Mouse (Mus musculus): ENCODE data around the gene Bri3. TPM values are rescaled to one million over a fixed set of nuclear protein-coding genes. Genes with fewer than 3 reads are reported as not detected.

The Bri3 gene
- polyA plus RNA-seq, 1 experiment from 2014 or later, result 148 TPM

DNA sequence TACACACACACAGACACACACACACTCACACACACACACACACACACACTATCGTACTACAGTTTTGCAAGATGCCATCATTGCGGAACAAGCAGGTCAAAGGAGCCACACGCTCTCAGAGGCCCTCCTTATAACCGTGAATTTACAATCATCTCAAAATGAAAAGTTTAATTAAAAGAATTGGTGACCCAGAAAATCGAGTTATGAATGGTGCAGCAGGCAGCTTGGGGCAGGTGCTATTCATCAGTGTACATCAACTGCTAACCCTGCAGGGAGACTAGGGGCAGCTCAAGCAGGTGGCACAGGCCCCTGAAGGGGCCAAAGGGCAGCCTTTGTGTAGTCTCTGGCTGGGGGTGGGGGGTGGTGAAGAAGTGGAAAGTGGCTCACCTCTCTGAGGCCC is 156.6 kb downstream of the Bri3 start:
- H3K27me3 ChIP-seq, result no peaks in the 10 kb centered on the region
- H3K9ac ChIP-seq (replicated peaks), result no peak overlapping the region
- peaks cover 13% of the 10 kb centered on the region for H3K4me1 ChIP-seq (replicated peaks)
- ATAC-seq (ENCODE audit: insufficient number of reproducible peaks, insufficient read depth, low FRiP score, low TSS enrichment, low read depth), result no peak
- peaks cover 5% of the 10 kb centered on the region; the same call in 1 of the 2 replicates for H3K9me3 ChIP-seq
- no peaks in the 10 kb centered on the region for H3K36me3 ChIP-seq
- no peak overlapping the region for H3K27ac ChIP-seq
- no peak overlapping the region for H3K4me3 ChIP-seq (replicated peaks)
- 79% methylated on average over 5 of the region's 5 CpGs for WGBS
- H3K4me2 ChIP-seq, result no peak overlapping the region

DNA sequence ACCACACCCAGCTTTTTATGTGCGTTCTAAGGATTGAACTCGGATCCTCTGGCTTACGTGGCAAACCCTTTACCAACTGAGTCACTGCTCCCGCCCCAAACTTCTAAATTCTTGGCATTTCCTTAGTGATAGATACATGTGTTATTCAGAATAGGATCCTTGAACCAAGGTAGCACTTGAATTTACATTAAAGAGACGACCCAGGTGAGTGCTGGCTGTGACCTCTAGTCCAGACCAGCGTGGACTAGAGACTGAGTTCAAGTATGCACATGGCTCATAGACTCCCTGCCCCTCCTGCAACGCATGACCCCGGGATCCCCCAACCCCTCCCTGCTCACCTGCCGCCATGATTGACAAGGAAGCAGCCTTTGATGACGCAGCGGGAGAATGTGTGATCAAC is 162.0 kb downstream of the Bri3 start:
- Histone ChIP-seq H3K27me3 (no peaks in the 10 kb centered on the region), H3K4me3 (replicated peaks) (no peak overlapping the region), H3K4me2 (no peak overlapping the region), H3K36me3 (no peaks in the 10 kb centered on the region), H3K9me3 (no peaks in the 10 kb centered on the region), H3K9ac (replicated peaks) (no peak overlapping the region), H3K4me1 (replicated peaks) (no peaks in the 10 kb centered on the region; the same call in 1 of the 2 replicates), H3K27ac (no peak overlapping the region)
- no peak for ATAC-seq (ENCODE audit: insufficient number of reproducible peaks, insufficient read depth, low FRiP score, low TSS enrichment, low read depth)
- WGBS, result 90% methylated on average over 11 of the region's 11 CpGs

DNA sequence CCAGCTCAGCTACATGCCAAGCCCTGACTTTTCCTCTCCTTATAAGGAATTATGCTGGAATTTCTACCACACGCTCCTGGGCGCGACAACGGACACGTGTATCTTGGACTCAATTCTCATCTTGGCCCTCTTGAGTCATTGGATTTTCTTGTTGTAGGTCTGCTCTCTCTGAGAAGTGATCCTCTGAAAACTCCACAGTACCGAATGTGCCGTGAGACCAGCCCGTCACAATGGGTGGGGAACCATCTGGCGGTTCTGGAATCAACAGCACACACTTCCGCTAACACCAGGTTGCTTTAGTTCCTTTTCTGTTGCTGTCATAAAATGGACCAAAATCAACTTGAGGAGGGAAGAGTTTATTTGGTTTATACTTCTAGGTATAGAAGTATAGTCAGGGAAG is 166.4 kb downstream of the Bri3 start:
- no peak overlapping the region for H3K9ac ChIP-seq (replicated peaks)
- no peaks in the 10 kb centered on the region for H3K36me3 ChIP-seq
- no peak overlapping the region for H3K27ac ChIP-seq
- H3K9me3 ChIP-seq, result no peaks in the 10 kb centered on the region
- no peak for ATAC-seq (ENCODE audit: insufficient number of reproducible peaks, insufficient read depth, low FRiP score, low TSS enrichment, low read depth)
- WGBS, result 98% methylated on average over 10 of the region's 10 CpGs
- H3K4me2 ChIP-seq, result no peak overlapping the region
- H3K27me3 ChIP-seq, result no peaks in the 10 kb centered on the region
- H3K4me1 ChIP-seq (replicated peaks), result no peaks in the 10 kb centered on the region
- no peak overlapping the region for H3K4me3 ChIP-seq (replicated peaks)

DNA sequence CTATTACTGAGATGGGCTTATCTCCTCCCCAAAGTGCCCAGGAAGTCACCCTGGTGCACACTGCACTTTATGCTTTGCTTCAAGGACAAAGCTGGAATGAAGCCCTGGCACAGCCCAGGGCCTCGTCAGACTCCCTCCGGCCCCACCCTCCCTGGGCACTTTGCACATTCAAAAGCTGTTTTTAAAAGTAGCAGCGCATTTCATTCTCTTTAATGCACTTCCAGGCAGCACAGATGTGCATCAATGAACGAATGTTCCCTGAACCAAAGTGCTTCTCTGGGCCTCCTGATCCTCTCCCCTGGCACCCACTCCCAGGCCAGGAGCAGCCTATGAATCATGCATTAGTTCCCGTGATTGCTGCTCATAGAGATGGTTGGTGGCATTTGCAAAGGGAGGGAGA is 167.5 kb downstream of the Bri3 start:
- H3K4me1 ChIP-seq (replicated peaks), result no peaks in the 10 kb centered on the region
- H3K9ac ChIP-seq (replicated peaks), result no peak overlapping the region
- no peaks in the 10 kb centered on the region for H3K27me3 ChIP-seq
- WGBS, result 46% methylated on average over 5 of the region's 5 CpGs
- no peak overlapping the region for H3K4me2 ChIP-seq
- H3K4me3 ChIP-seq (replicated peaks), result no peak overlapping the region
- H3K36me3 ChIP-seq, result no peaks in the 10 kb centered on the region
- H3K27ac ChIP-seq, result no peak overlapping the region
- no peak for ATAC-seq (ENCODE audit: insufficient number of reproducible peaks, insufficient read depth, low FRiP score, low TSS enrichment, low read depth)
- H3K9me3 ChIP-seq, result no peaks in the 10 kb centered on the region

DNA sequence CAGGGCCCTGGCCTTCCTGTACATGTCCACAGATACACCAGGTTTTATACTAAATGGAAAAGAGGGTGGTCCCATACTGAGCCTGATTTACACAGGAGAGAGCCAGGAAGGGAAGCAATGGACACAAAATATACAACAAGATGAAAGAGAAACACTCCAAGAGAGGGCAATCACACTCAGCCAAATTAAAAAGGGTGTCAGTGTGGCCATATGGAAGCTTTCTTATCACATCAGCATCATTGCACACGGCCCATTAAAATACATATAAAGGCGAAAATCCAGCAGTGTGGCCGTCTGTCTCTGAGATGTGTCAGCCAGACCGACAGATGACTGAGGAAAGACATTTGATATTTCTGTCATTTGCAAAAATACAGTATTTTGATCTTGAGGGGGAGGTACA is 168.5 kb downstream of the Bri3 start:
- Histone ChIP-seq H3K36me3 (no peaks in the 10 kb centered on the region), H3K27me3 (no peaks in the 10 kb centered on the region), H3K4me1 (replicated peaks) (no peaks in the 10 kb centered on the region), H3K27ac (no peak overlapping the region), H3K9me3 (no peaks in the 10 kb centered on the region), H3K4me3 (replicated peaks) (no peak overlapping the region), H3K4me2 (no peak overlapping the region), H3K9ac (replicated peaks) (no peak overlapping the region)
- WGBS, result 70% methylated on average over 4 of the region's 4 CpGs
- ATAC-seq (ENCODE audit: insufficient number of reproducible peaks, insufficient read depth, low FRiP score, low TSS enrichment, low read depth), result no peak

DNA sequence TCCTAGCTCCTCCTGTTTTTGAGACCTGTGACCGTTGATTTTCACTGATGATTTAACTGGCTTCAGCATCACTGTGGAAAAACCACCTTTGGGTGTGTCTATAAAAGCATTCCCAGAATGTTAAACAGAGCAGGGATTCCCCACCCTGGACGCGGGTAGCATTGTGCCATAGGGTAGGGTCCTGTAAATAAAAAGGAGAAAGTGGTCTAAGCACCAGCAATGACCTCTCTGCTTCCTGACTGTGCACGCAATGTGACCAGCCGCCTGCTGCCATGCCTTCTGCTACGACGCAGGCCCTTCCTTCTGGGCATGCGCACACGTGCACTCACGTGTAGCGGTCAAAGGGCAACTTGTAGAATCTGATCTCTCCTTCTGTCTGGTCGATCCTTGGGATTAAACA is 174.2 kb downstream of the Bri3 start:
- no peak for ATAC-seq (ENCODE audit: insufficient number of reproducible peaks, insufficient read depth, low FRiP score, low TSS enrichment, low read depth)
- no peaks in the 10 kb centered on the region for H3K4me1 ChIP-seq (replicated peaks)
- H3K4me3 ChIP-seq (replicated peaks), result no peak overlapping the region
- 93% methylated on average over 12 of the region's 12 CpGs for WGBS
- no peak overlapping the region for H3K4me2 ChIP-seq
- H3K36me3 ChIP-seq, result no peaks in the 10 kb centered on the region
- H3K27ac ChIP-seq, result no peak overlapping the region
- H3K9me3 ChIP-seq, result no peaks in the 10 kb centered on the region
- no peak overlapping the region for H3K9ac ChIP-seq (replicated peaks)
- no peaks in the 10 kb centered on the region for H3K27me3 ChIP-seq

DNA sequence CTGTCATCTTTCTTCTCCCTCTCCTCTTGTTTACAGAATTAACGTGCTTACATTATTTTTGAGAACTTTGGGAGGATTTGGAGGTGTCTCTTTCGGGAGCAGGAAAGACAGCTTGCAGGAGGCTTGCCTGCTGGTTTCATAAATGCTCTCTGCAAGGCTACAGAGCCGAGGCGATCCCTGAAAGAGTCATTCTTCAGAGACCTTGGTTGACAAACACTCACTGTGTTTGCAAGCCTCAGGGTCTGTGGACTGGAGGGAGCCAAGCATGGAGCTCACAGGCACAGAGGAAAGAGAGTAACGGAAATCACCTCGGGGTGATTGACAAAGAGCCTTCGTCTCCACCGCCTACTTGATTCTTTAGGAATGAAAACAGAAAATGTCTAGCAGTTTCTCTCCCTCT is 175.8 kb downstream of the Bri3 start:
- Histone ChIP-seq H3K9me3 (no peaks in the 10 kb centered on the region), H3K9ac (replicated peaks) (no peak overlapping the region), H3K4me1 (replicated peaks) (no peaks in the 10 kb centered on the region), H3K4me2 (no peak overlapping the region), H3K27ac (no peak overlapping the region), H3K27me3 (no peaks in the 10 kb centered on the region), H3K36me3 (no peaks in the 10 kb centered on the region), H3K4me3 (replicated peaks) (no peak overlapping the region)
- 82% methylated on average over 8 of the region's 8 CpGs for WGBS
- no peak for ATAC-seq (ENCODE audit: insufficient number of reproducible peaks, insufficient read depth, low FRiP score, low TSS enrichment, low read depth)

DNA sequence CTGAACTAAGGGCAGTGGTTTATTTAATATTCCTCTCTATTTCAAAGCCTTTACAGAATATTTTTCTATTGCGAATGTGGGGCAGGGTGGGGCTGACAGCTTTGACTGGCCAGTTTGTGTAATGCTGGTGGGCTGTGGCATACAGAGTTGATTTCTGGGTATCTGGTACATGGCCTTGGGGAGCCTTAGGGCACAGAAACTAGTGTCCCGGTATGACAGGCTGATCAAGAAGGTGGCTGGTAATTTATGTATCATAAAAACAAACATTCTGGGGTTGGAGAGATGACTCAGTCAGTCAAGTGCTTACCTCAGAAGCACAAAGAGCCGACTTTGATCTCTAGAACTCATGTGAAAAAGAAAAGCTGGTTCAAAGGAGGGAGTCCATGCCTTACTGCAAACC is 182.5 kb downstream of the Bri3 start:
- ATAC-seq (ENCODE audit: insufficient number of reproducible peaks, insufficient read depth, low FRiP score, low TSS enrichment, low read depth), result no peak
- 74% methylated on average over 3 of the region's 3 CpGs for WGBS

DNA sequence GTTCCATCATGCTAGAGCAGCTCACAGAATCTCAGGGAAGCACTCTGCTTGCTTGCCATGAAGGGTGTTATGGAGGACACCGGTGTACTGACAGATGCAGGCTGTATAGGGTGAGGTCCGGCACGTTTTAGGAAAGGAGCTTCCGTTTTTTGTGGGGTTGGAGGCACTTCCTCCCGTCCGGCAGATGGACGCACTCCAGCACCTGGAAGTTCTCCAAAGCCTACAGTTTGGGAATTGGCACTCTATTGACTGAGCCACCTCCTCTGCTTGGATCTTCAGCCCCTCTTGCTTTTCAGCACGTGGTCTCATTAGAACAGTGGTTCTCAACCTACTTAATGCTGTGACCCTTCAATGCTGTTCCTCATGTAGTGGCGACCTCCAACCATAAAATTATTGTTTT is 183.6 kb downstream of the Bri3 start:
- no peaks in the 10 kb centered on the region for H3K27me3 ChIP-seq
- no peak overlapping the region for H3K9ac ChIP-seq (replicated peaks)
- H3K36me3 ChIP-seq, result no peaks in the 10 kb centered on the region
- H3K27ac ChIP-seq, result no peak overlapping the region
- no peak overlapping the region for H3K4me3 ChIP-seq (replicated peaks)
- no peak overlapping the region for H3K4me2 ChIP-seq
- ATAC-seq (ENCODE audit: insufficient number of reproducible peaks, insufficient read depth, low FRiP score, low TSS enrichment, low read depth), result no peak
- H3K4me1 ChIP-seq (replicated peaks), result no peaks in the 10 kb centered on the region
- H3K9me3 ChIP-seq, result no peaks in the 10 kb centered on the region
- 81% methylated on average over 9 of the region's 9 CpGs for WGBS

More for the DNA sequence above, 182.5 kb downstream of the Bri3 start:
- Histone ChIP-seq H3K27me3 (no peaks in the 10 kb centered on the region), H3K27ac (no peak overlapping the region), H3K9ac (replicated peaks) (no peak overlapping the region), H3K4me1 (replicated peaks) (no peaks in the 10 kb centered on the region), H3K4me3 (replicated peaks) (no peak overlapping the region), H3K36me3 (no peaks in the 10 kb centered on the region), H3K9me3 (no peaks in the 10 kb centered on the region), H3K4me2 (no peak overlapping the region)

DNA sequence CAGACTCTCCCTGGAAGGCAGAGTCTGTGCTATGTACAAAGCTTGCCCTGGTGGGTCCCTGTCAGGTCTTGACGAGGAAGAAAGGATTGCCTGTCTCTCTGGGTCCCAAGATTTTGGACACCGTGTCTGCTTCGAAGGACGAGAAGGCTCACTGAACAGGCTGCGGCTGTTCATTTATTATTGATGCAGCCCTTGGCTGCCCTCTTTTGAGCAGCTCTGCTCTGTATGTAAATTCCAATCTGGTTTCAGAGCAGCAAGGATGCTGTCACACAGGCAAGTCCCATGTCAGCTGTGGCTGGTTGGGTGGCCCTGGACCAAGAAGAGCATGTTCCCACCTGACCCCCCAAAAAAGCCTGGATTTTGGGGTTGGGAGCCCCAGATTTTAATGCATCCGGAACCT is 187.2 kb downstream of the Bri3 start:
- no peak for ATAC-seq (ENCODE audit: insufficient number of reproducible peaks, insufficient read depth, low FRiP score, low TSS enrichment, low read depth)
- H3K4me3 ChIP-seq (replicated peaks), result no peak overlapping the region

DNA sequence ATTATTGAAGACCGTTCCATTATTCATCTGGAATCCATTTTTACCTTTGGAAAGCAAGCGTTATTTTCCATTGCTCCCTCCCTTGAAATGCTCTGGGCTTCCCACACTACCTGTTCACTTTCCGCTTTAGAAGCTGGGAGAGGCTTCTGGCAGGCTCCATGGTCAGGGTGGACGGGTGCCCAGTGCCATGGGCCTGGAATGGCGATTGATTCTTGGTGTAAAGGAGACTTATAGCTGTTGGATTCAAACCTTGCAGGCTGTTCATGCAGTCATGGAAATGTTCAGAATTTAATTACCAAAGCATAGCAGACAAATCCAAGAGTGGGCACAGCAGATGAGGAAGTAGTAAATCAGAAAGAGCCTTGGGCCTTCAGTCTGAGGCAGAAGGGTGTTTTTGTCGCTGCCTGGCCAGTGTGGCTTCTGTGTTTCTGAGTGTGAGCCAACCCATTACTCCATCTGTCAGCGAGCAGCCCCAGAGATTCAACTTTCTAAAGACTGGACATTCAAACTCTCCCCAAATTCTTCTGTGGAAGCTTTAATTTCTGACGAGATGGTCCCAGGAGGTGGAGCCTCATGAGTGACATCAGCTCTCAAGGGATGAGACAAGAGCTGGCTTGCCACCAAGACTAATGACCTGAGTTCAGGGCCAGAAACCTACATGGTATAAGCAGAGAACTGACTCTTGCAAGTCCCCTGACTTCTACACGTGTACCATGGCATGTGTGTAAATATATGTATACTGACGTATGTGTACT is 195.2 kb downstream of the Bri3 start:
- H3K27ac ChIP-seq, result no peak overlapping the region
- no peak overlapping the region for H3K9ac ChIP-seq (replicated peaks)
- no peaks in the 10 kb centered on the region for H3K4me1 ChIP-seq (replicated peaks)
- no peak overlapping the region for H3K4me2 ChIP-seq
- H3K9me3 ChIP-seq, result no peaks in the 10 kb centered on the region
- H3K4me3 ChIP-seq (replicated peaks), result no peak overlapping the region
- WGBS, result 79% methylated on average over 10 of the region's 10 CpGs
- no peaks in the 10 kb centered on the region for H3K36me3 ChIP-seq
- H3K27me3 ChIP-seq, result no peaks in the 10 kb centered on the region
- no peak for ATAC-seq (ENCODE audit: insufficient number of reproducible peaks, insufficient read depth, low FRiP score, low TSS enrichment, low read depth)

More for the DNA sequence above, 187.2 kb downstream of the Bri3 start:
- no peaks in the 10 kb centered on the region for H3K27me3 ChIP-seq
- H3K4me2 ChIP-seq, result no peak overlapping the region
- H3K4me1 ChIP-seq (replicated peaks), result no peaks in the 10 kb centered on the region
- H3K9me3 ChIP-seq, result no peaks in the 10 kb centered on the region
- no peaks in the 10 kb centered on the region for H3K36me3 ChIP-seq
- no peak overlapping the region for H3K27ac ChIP-seq
- H3K9ac ChIP-seq (replicated peaks), result no peak overlapping the region
- 81% methylated on average over 6 of the region's 6 CpGs for WGBS

DNA sequence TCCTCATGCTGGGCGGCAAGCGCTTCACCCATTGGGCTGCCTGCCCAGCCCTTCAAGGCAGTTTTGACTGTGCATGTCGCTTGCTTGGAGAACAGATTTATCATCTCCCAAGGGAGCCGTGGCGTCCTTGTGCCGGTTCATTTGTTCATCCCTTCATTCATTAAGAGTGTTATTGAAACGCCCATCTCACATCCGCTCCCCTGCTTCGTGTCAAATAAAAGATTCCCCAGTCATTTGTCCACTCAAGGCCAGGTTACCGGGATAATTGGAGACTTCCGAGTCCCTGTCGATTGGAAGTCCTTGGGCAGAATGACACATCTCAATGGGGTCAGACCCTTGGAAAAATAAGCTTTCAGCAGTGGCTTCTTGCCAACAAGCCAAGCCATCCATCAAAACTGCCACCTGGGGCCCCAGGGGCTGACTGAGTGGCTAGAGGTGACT is 197.6 kb downstream of the Bri3 start:
- H3K4me3 ChIP-seq (replicated peaks), result no peak overlapping the region
- H3K4me1 ChIP-seq (replicated peaks), result no peaks in the 10 kb centered on the region
- H3K27ac ChIP-seq, result no peak overlapping the region
- no peaks in the 10 kb centered on the region for H3K36me3 ChIP-seq
- H3K4me2 ChIP-seq, result no peak overlapping the region
- no peaks in the 10 kb centered on the region for H3K9me3 ChIP-seq
- no peaks in the 10 kb centered on the region for H3K27me3 ChIP-seq
- ATAC-seq (ENCODE audit: insufficient number of reproducible peaks, insufficient read depth, low FRiP score, low TSS enrichment, low read depth), result no peak
- H3K9ac ChIP-seq (replicated peaks), result no peak overlapping the region
- 87% methylated on average over 12 of the region's 12 CpGs for WGBS

Data from limb, embryonic 12.5 days (tissue).